Mouse (Mus musculus) erythroblast, adult 5-6 weeks (primary cell): ENCODE results near the gene Gpi1. TPM values are rescaled to one million over a fixed set of nuclear protein-coding genes. Genes with fewer than 3 reads are reported as not detected.
"Not testable (repeated sequence)": the region's sequence is repeated elsewhere in the genome, so short reads cannot be mapped to it uniquely, and the experiment has no call there.

Experiments used
- ATAC-seq: replicated peaks from 2 replicates; pipeline ENCODE4 v1.8.0; 2016; ENCODE audit warnings: moderate number of reproducible peaks, mild to moderate bottlenecking, moderate TSS enrichment, inconsistent platforms; ENCODE audit not compliant: poor library complexity, low FRiP score, severe bottlenecking
- total RNA-seq, 2 experiments: library from RNA; stranded (forward) in 1 of 2; stranded (reverse) in 1 of 2; fragments of 150-400 nt in 1 of 2; fragments of 200-764, 138-1000 nt in 1 of 2; gene quantifications; 2 replicates each; pipeline versions ENCODE4 v1.2.3 to v1.2.4; 2015 to 2017; ENCODE audit warnings: low replicate concordance in 2 of 2

Gpi1 gene
- total RNA-seq, 2 experiments from 2014 or later, result 199 to 310 TPM

- ATAC-seq, result peak; percentile 95
Observed at GRCm38 (mm10) chr7:34196132-34197128, 33.7 kb downstream of the Gpi1 start, which contains the start of gene Pdcd2l. Pdcd2l (minus strand) TSS chr7:34196661.

GRCm38 (mm10) chr7:34195632-34196031 is 34.5 kb downstream of the Gpi1 start:
- ATAC-seq, result 0 out of 2 replicates have a peak, but pooled peaks have one; percentile 47

- no peak for ATAC-seq
Observed at GRCm38 (mm10) chr7:34192825-34193224, 37.3 kb downstream of the Gpi1 start.

GRCm38 (mm10) chr7:34189376-34189989 is 40.7 kb downstream of the Gpi1 start:
- no peak for ATAC-seq

- no peak for ATAC-seq
Observed at GRCm38 (mm10) chr7:34183794-34184193, 46.3 kb downstream of the Gpi1 start.

- no peak for ATAC-seq
Observed at GRCm38 (mm10) chr7:34183356-34183755, 46.8 kb downstream of the Gpi1 start.

- ATAC-seq, result not testable (repeated sequence)
Observed at GRCm38 (mm10) chr7:34176241-34176640, 53.9 kb downstream of the Gpi1 start.

- ATAC-seq, result no peak
Observed at GRCm38 (mm10) chr7:34172251-34172650, 57.9 kb downstream of the Gpi1 start.

GRCm38 (mm10) chr7:34169454-34169853 is 60.7 kb downstream of the Gpi1 start, which contains the start of gene Uba2:
Uba2 (minus strand) TSS chr7:34169599.
- ATAC-seq, result no peak

- ATAC-seq, result peak; percentile 99
Observed at GRCm38 (mm10) chr7:34168470-34169251, 61.5 kb downstream of the Gpi1 start.

GRCm38 (mm10) chr7:34167766-34168469 is 62.2 kb downstream of the Gpi1 start:
- ATAC-seq, result peak; percentile 48

- no peak for ATAC-seq
Observed at GRCm38 (mm10) chr7:34166850-34167249, 63.3 kb downstream of the Gpi1 start.

- no peak for ATAC-seq
Observed at GRCm38 (mm10) chr7:34165999-34166398, 64.1 kb downstream of the Gpi1 start.

- no peak for ATAC-seq
Observed at GRCm38 (mm10) chr7:34164671-34165070, 65.5 kb downstream of the Gpi1 start.

GRCm38 (mm10) chr7:34159167-34159566 is 71.0 kb downstream of the Gpi1 start:
- ATAC-seq, result no peak

- no peak for ATAC-seq
Observed at GRCm38 (mm10) chr7:34157994-34158393, 72.1 kb downstream of the Gpi1 start.
